Mouse (Mus musculus) cerebellum, adult 18-20 months (tissue): ENCODE measurements around the gene Gsx2.

Experiments used
- DNase-seq, 2 experiments: peaks; one replicate each; pipeline ENCODE4 v3.0.0; 2021

The Gsx2 gene

GRCm38 (mm10) chr5:75075383-75075941 lies at the start of gene Gsx2:
Gene Gsx2 (plus strand): TSS chr5:75075601.
- DNase-seq, result no peak

- DNase-seq, result no peak
These were observed 39.9 kb upstream of the Gsx2 start for GRCm38 (mm10) chr5:75035475-75035874.

GRCm38 (mm10) chr5:75039307-75039706 lies 36.1 kb upstream of the Gsx2 start:
- no peak for DNase-seq

- peak in 1 of 2 experiments; percentile 16 for DNase-seq
These were observed 32.4 kb upstream of the Gsx2 start for GRCm38 (mm10) chr5:75043011-75043445.

- DNase-seq, result peak in 1 of 2 experiments; percentile 21
These were observed 31.6 kb upstream of the Gsx2 start for GRCm38 (mm10) chr5:75043621-75044301.

GRCm38 (mm10) chr5:75044310-75044904 lies 31.0 kb upstream of the Gsx2 start, which contains the start of gene Chic2:
Gene Chic2 (minus strand): TSS chr5:75044774.
- DNase-seq, result peak; percentile 79 to 91

GRCm38 (mm10) chr5:75045371-75045770 lies 30.0 kb upstream of the Gsx2 start:
- DNase-seq, result no peak

- peak; percentile 44 to 53 for DNase-seq
These were observed 28.6 kb upstream of the Gsx2 start for GRCm38 (mm10) chr5:75046681-75047321.

- DNase-seq, result no peak
These were observed 24.3 kb upstream of the Gsx2 start for GRCm38 (mm10) chr5:75051109-75051508.

- DNase-seq, result no peak
These were observed 12.2 kb upstream of the Gsx2 start for GRCm38 (mm10) chr5:75063177-75063576.

- no peak for DNase-seq
These were observed 8.7 kb upstream of the Gsx2 start for GRCm38 (mm10) chr5:75066715-75067114.

GRCm38 (mm10) chr5:75067125-75067756 lies 8.2 kb upstream of the Gsx2 start:
- DNase-seq, result no peak

- no peak for DNase-seq
These were observed 5.3 kb upstream of the Gsx2 start for GRCm38 (mm10) chr5:75070132-75070531.

- no peak for DNase-seq
These were observed 4.6 kb upstream of the Gsx2 start for GRCm38 (mm10) chr5:75070656-75071375.

- DNase-seq, result no peak
These were observed 3.5 kb upstream of the Gsx2 start for GRCm38 (mm10) chr5:75071951-75072350.

GRCm38 (mm10) chr5:75072532-75072931 lies 2.9 kb upstream of the Gsx2 start:
- DNase-seq, result no peak

- no peak for DNase-seq
These were observed 2.2 kb upstream of the Gsx2 start for GRCm38 (mm10) chr5:75073167-75073566.

- no peak for DNase-seq
These were observed 1.7 kb upstream of the Gsx2 start for GRCm38 (mm10) chr5:75073684-75074083.

- DNase-seq, result no peak
These were observed 1.3 kb upstream of the Gsx2 start for GRCm38 (mm10) chr5:75074132-75074531.

- no peak for DNase-seq
These were observed 641 bp upstream of the Gsx2 start for GRCm38 (mm10) chr5:75074537-75075382.

GRCm38 (mm10) chr5:75076326-75077050 lies 1.1 kb downstream of the Gsx2 start:
- no peak for DNase-seq
